Mouse (Mus musculus) layer of hippocampus, postnatal 36 days (tissue): ENCODE data around the gene Itgb5. TPM values are rescaled to one million over a fixed set of nuclear protein-coding genes. Genes with fewer than 3 reads are reported as not detected.

Source experiments
- DNase-seq, 2 experiments: peaks; one replicate each; pipeline ENCODE4 v3.0.0; 2022
- total RNA-seq, 2 experiments: library from RNA; stranded (reverse); gene quantifications; 2 replicates each; pipeline ENCODE4 v1.2.3; 2021

Itgb5 gene
- total RNA-seq, 2 experiments from 2014 or later, result 40.7 to 42.7 TPM

GRCm38 (mm10) chr16:33994321-33994720 lies 164.9 kb downstream of the Itgb5 start:
- DNase-seq, result no peak

DNA sequence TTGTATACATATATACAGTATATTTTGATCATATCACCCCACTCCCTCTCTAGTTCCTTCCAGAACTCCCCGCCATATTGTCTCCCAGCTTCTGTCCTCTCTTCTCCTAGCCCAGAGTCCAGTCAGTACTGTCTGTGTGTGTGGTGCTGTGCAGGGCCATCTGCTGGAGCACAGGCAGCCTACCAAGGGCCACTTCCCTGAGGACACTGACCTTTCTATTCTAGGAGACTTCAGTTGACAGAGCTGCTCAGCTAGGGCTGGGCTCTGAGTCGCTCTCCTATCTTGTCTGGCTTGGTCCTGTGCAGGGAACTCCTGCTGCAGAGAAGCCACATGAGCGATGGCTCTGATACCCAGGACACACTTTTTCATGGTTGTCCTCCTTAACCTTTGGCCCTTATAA lies 166.0 kb downstream of the Itgb5 start:
- DNase-seq, result no peak

DNA sequence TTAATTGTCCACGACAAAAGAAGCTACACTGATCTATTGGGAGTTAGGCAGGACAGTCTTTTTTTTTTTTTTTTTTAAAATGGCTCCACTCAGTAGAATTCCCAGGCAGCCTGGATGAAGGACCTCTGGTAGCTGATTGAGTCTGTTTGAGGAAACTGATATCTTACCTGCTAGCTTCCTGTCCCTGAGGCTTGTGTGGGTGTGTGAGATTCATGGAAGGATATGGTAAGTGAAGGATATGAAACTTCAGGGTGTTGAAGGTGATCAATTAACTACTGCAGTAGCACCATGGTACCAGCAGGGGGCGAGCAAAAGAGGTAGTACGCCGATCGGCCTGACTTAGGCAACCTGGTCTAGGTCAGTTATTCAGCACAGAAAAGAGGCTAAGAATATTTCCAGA lies 166.6 kb downstream of the Itgb5 start:
- no peak for DNase-seq

DNA sequence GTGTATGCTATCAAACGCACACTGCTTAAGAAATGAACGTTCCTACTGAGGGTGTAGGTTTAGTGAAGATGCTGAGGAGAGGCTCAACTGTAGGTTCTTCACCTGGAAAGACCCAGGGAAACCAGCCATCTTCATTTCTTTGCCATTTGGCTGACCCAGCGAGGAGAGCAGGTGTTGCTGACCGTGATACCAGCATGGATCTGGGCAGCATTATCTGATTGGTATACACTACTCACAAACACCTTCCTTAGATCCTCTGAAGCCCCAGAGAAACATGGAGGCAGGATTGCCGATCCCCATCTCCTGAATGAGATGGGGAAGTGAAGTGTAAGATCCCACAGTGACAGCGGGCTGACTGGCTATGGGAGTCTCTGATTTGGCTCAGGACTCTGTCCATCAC lies 168.5 kb downstream of the Itgb5 start:
- DNase-seq, result no peak

Other genes with a start within 250 kb of the Itgb5 start
- gene Heg1, start 145.3 kb upstream of the Itgb5 start, total RNA-seq, result 10 to 100 TPM; 21.8 to 26.4 TPM
- not detected for gene Muc13, start 35.6 kb upstream of the Itgb5 start, total RNA-seq
- gene Umps, start 137.4 kb downstream of the Itgb5 start, total RNA-seq, result 10 to 100 TPM; 17.4 to 19.2 TPM